Mouse (Mus musculus) midbrain, embryonic 15.5 days (tissue): Measurements from ENCODE around the gene P2rx7. TPM values are rescaled to one million over a fixed set of nuclear protein-coding genes. Genes with fewer than 3 reads are reported as not detected.

ENCODE experiments used
- ATAC-seq: fragments of 200-750 bp; cut with Nextera tagmentation; replicated peaks from 2 replicates; pipeline ENCODE4 v1.8.0; 2017; ENCODE audit warnings: moderate TSS enrichment
- H3K27ac ChIP-seq: fragments of 300-500 bp; sonication (generic); 2 replicates; pipeline ENCODE4 v1.5.1; 2015; ENCODE audit warnings: mild to moderate bottlenecking, inconsistent platforms
- H3K27me3 ChIP-seq: fragments of 300-500 bp; sonication (generic); replicated peaks from 2 replicates; pipeline ENCODE4 v1.6.1; 2015; ENCODE audit warnings: inconsistent platforms
- H3K36me3 ChIP-seq: fragments of 300-500 bp; sonication (generic); replicated peaks from 2 replicates; pipeline ENCODE4 v1.6.1; 2015; ENCODE audit warnings: inconsistent platforms
- H3K4me1 ChIP-seq: fragments of 300-500 bp; sonication (generic); 2 replicates; pipeline ENCODE4 v1.6.1; 2015; ENCODE audit warnings: inconsistent platforms
- H3K4me2 ChIP-seq: fragments of 300-500 bp; sonication (generic); 2 replicates; pipeline ENCODE4 v1.6.1; 2015; ENCODE audit warnings: inconsistent platforms, mild to moderate bottlenecking, moderate library complexity
- H3K4me3 ChIP-seq: fragments of 300-500 bp; sonication (generic); 2 replicates; pipeline ENCODE4 v1.5.1; 2015; ENCODE audit warnings: mild to moderate bottlenecking, inconsistent platforms
- H3K9ac ChIP-seq: fragments of 300-500 bp; sonication (generic); 2 replicates; pipeline ENCODE4 v1.6.1; 2015; ENCODE audit warnings: mild to moderate bottlenecking, inconsistent platforms
- H3K9me3 ChIP-seq: fragments of 300-500 bp; sonication (generic); 2 replicates; pipeline ENCODE4 v1.6.1; 2016; ENCODE audit warnings: inconsistent platforms
- WGBS: fragments of 180-500 bp; shearing (Covaris S2); methylation state at CpG from one replicate; pipeline ENCODE4 v1.1.7; 2015; ENCODE audit warnings: mixed read lengths; 5-methylcytosine and 5-hydroxymethylcytosine counted together
- polyA plus RNA-seq: library from polyadenylated mRNA; unstranded; fragments of >200 nt; fragmentation: Nextera tagmentation; extraction: Ambion mirVana; gene quantifications from 2 replicates; pipeline ENCODE4 v1.2.1, GENCODE M21; 2015

The P2rx7 gene
- polyA plus RNA-seq, 1 experiment from 2014 or later = 2.9 TPM

- Histone ChIP-seq H3K36me3 (no peaks in the 10 kb centered on the region), H3K4me1 (no peaks in the 10 kb centered on the region), H3K4me3 (no peak overlapping the region), H3K9me3 (no peaks in the 10 kb centered on the region), H3K27ac (no peak overlapping the region), H3K9ac (no peak overlapping the region), H3K27me3 (no peaks in the 10 kb centered on the region), H3K4me2 (no peak overlapping the region)
- WGBS = 87% methylated on average over 12 of the region's 12 CpGs
- no peak for ATAC-seq
Observed at GRCm38 (mm10) chr5:122700109-122700836, 56.6 kb downstream of the P2rx7 start.

GRCm38 (mm10) chr5:122700837-122701212, 57.1 kb downstream of the P2rx7 start:
- Histone ChIP-seq H3K9me3 (no peaks in the 10 kb centered on the region), H3K4me3 (no peak overlapping the region), H3K36me3 (no peaks in the 10 kb centered on the region), H3K9ac (no peak overlapping the region), H3K27me3 (no peaks in the 10 kb centered on the region), H3K4me2 (no peak overlapping the region), H3K27ac (no peak overlapping the region), H3K4me1 (no peaks in the 10 kb centered on the region)
- WGBS = 79% methylated on average over 5 of the region's 5 CpGs
- ATAC-seq = no peak

- WGBS = 78% methylated on average over 6 of the region's 6 CpGs
- Histone ChIP-seq H3K9ac (no peak overlapping the region), H3K27ac (no peak overlapping the region), H3K4me2 (no peak overlapping the region), H3K9me3 (no peaks in the 10 kb centered on the region), H3K4me1 (peaks cover 8% of the 10 kb centered on the region), H3K4me3 (no peak overlapping the region), H3K36me3 (no peaks in the 10 kb centered on the region), H3K27me3 (no peaks in the 10 kb centered on the region)
- ATAC-seq = no peak
Observed at GRCm38 (mm10) chr5:122702156-122702555, 58.4 kb downstream of the P2rx7 start.

- ATAC-seq = no peak
- H3K4me3 ChIP-seq = no peak overlapping the region
- H3K36me3 ChIP-seq = no peaks in the 10 kb centered on the region
- H3K9me3 ChIP-seq = no peaks in the 10 kb centered on the region
- H3K4me1 ChIP-seq = peaks cover 14% of the 10 kb centered on the region
- no peak overlapping the region for H3K4me2 ChIP-seq
- 83% methylated on average over 2 of the region's 2 CpGs for WGBS
- H3K27ac ChIP-seq = no peak overlapping the region
- no peaks in the 10 kb centered on the region for H3K27me3 ChIP-seq
- no peak overlapping the region for H3K9ac ChIP-seq
Observed at GRCm38 (mm10) chr5:122703574-122703973, 59.9 kb downstream of the P2rx7 start.

GRCm38 (mm10) chr5:122704571-122704970, 60.9 kb downstream of the P2rx7 start:
- Histone ChIP-seq H3K27ac (no peak overlapping the region), H3K4me1 (peaks cover 14% of the 10 kb centered on the region), H3K4me3 (no peak overlapping the region), H3K4me2 (no peak overlapping the region), H3K9ac (no peak overlapping the region), H3K27me3 (no peaks in the 10 kb centered on the region), H3K9me3 (no peaks in the 10 kb centered on the region), H3K36me3 (no peaks in the 10 kb centered on the region)
- WGBS = 91% methylated on average over 4 of the region's 4 CpGs
- ATAC-seq = no peak

GRCm38 (mm10) chr5:122705174-122705573, 61.5 kb downstream of the P2rx7 start:
- Histone ChIP-seq H3K27ac (no peak overlapping the region), H3K4me1 (peaks cover 14% of the 10 kb centered on the region), H3K4me2 (no peak overlapping the region), H3K9me3 (no peaks in the 10 kb centered on the region), H3K27me3 (no peaks in the 10 kb centered on the region), H3K4me3 (no peak overlapping the region), H3K36me3 (no peaks in the 10 kb centered on the region), H3K9ac (no peak overlapping the region)
- ATAC-seq = no peak
- 79% methylated on average over 3 of the region's 3 CpGs for WGBS

- H3K27ac ChIP-seq = peak overlapping the region; percentile 89
- no peaks in the 10 kb centered on the region for H3K36me3 ChIP-seq
- H3K9ac ChIP-seq = peak overlapping the region; percentile 87
- peak overlapping the region; percentile 62 for H3K4me3 ChIP-seq
- H3K27me3 ChIP-seq = no peaks in the 10 kb centered on the region
- H3K9me3 ChIP-seq = no peaks in the 10 kb centered on the region
- ATAC-seq = peak; percentile 55
- H3K4me2 ChIP-seq = peak overlapping the region; percentile 93
- peaks cover 14% of the 10 kb centered on the region for H3K4me1 ChIP-seq
- 35% methylated on average over 5 of the region's 5 CpGs for WGBS
Observed at GRCm38 (mm10) chr5:122706917-122707275, 63.2 kb downstream of the P2rx7 start.

GRCm38 (mm10) chr5:122707276-122708181, 63.8 kb downstream of the P2rx7 start, which contains the start of gene P2rx4:
Gene P2rx4, plus strand, starts transcription at chr5:122707544.
- H3K9ac ChIP-seq = peak within 1 kb of the TSS; percentile 87
- H3K36me3 ChIP-seq = no peaks in the 10 kb centered on the region
- H3K27ac ChIP-seq = peak within 1 kb of the TSS; percentile 89
- H3K4me3 ChIP-seq = peak within 1 kb of the TSS; percentile 62
- WGBS = 1% methylated on average over 66 of the region's 66 CpGs
- no peaks in the 10 kb centered on the region for H3K9me3 ChIP-seq
- H3K27me3 ChIP-seq = no peaks in the 10 kb centered on the region
- H3K4me2 ChIP-seq = peak within 1 kb of the TSS; percentile 93
- ATAC-seq = peak; percentile 94
- peaks cover 14% of the 10 kb centered on the region for H3K4me1 ChIP-seq

GRCm38 (mm10) chr5:122708819-122709218, 65.1 kb downstream of the P2rx7 start:
- no peaks in the 10 kb centered on the region for H3K36me3 ChIP-seq
- no peak overlapping the region for H3K4me2 ChIP-seq
- H3K9ac ChIP-seq = no peak overlapping the region
- no peaks in the 10 kb centered on the region for H3K27me3 ChIP-seq
- H3K27ac ChIP-seq = no peak overlapping the region
- H3K4me1 ChIP-seq = peaks cover 14% of the 10 kb centered on the region
- no peak for ATAC-seq
- H3K9me3 ChIP-seq = no peaks in the 10 kb centered on the region
- WGBS = 88% methylated on average over 6 of the region's 6 CpGs
- no peak overlapping the region for H3K4me3 ChIP-seq

- Histone ChIP-seq H3K9ac (no peak overlapping the region), H3K27me3 (no peaks in the 10 kb centered on the region), H3K4me1 (no peaks in the 10 kb centered on the region), H3K9me3 (no peaks in the 10 kb centered on the region), H3K4me2 (no peak overlapping the region), H3K4me3 (no peak overlapping the region), H3K36me3 (no peaks in the 10 kb centered on the region), H3K27ac (no peak overlapping the region)
- WGBS = 83% methylated on average over 1 of the region's 1 CpGs
- ATAC-seq = no peak
Observed at GRCm38 (mm10) chr5:122715723-122716122, 72.0 kb downstream of the P2rx7 start.

GRCm38 (mm10) chr5:122716793-122717192, 73.1 kb downstream of the P2rx7 start:
- 95% methylated on average over 2 of the region's 2 CpGs for WGBS

GRCm38 (mm10) chr5:122718400-122718799, 74.7 kb downstream of the P2rx7 start:
- no peak overlapping the region for H3K27ac ChIP-seq
- H3K27me3 ChIP-seq = no peaks in the 10 kb centered on the region
- no peak overlapping the region for H3K4me2 ChIP-seq
- H3K4me3 ChIP-seq = no peak overlapping the region
- no peaks in the 10 kb centered on the region for H3K36me3 ChIP-seq
- no peak overlapping the region for H3K9ac ChIP-seq
- 86% methylated on average over 7 of the region's 7 CpGs for WGBS
- no peaks in the 10 kb centered on the region for H3K4me1 ChIP-seq
- H3K9me3 ChIP-seq = no peaks in the 10 kb centered on the region
- no peak for ATAC-seq

More at GRCm38 (mm10) chr5:122716793-122717192, 73.1 kb downstream of the P2rx7 start:
- no peak overlapping the region for H3K27ac ChIP-seq
- no peak overlapping the region for H3K4me2 ChIP-seq
- H3K4me1 ChIP-seq = no peaks in the 10 kb centered on the region
- H3K9me3 ChIP-seq = no peaks in the 10 kb centered on the region
- H3K9ac ChIP-seq = no peak overlapping the region
- ATAC-seq = no peak
- H3K4me3 ChIP-seq = no peak overlapping the region
- H3K27me3 ChIP-seq = no peaks in the 10 kb centered on the region
- H3K36me3 ChIP-seq = no peaks in the 10 kb centered on the region
